Mouse (Mus musculus) E14TG2a.4 (cell line): Measurements from ENCODE around the gene Oxtr.

ENCODE experiments used
- H3K27me3 ChIP-seq: 2 replicates; pipeline ENCODE4 v1.6.1; 2014; ENCODE audit warnings: low read length, control low read depth; ENCODE audit not compliant: insufficient read depth
- H3K36me3 ChIP-seq: 2 replicates; pipeline ENCODE4 v1.6.1; 2014; ENCODE audit warnings: low read length, control low read depth; ENCODE audit not compliant: insufficient read depth
- H3K4me1 ChIP-seq: replicated peaks from 2 replicates; pipeline ENCODE4 v1.6.1; 2014; ENCODE audit warnings: low read depth, low read length, control low read depth
- H3K4me3 ChIP-seq: replicated peaks from 2 replicates; pipeline ENCODE4 v1.5.1; 2014; ENCODE audit warnings: mild to moderate bottlenecking, low read length
- H3K9me3 ChIP-seq: 2 replicates; pipeline ENCODE4 v1.6.1; 2014; ENCODE audit warnings: low read length, control low read depth
- CTCF ChIP-seq: conservative IDR thresholded peaks from 2 replicates; pipeline ENCODE4 v1.5.1; 2014; ENCODE audit warnings: low read length
- NANOG ChIP-seq: IDR thresholded peaks from 2 replicates; pipeline ENCODE4 v1.6.1; 2014; ENCODE audit warnings: borderline replicate concordance, low read length, mixed read lengths
- POU5F1 ChIP-seq: IDR thresholded peaks from 2 replicates; pipeline ENCODE4 v1.6.1; 2014; ENCODE audit warnings: low read length, borderline replicate concordance

The Oxtr gene

GRCm38 (mm10) chr6:112489910-112490559 is at the start of gene Oxtr:
Oxtr (minus strand) TSS chr6:112489943.
- Histone ChIP-seq H3K27me3 (peaks cover 78% of the 10 kb centered on the region), H3K4me1 (peaks cover 16% of the 10 kb centered on the region), H3K9me3 (peaks cover 3% of the 10 kb centered on the region; the same call in 1 of the 2 replicates), H3K4me3 (peak within 1 kb of the TSS; percentile 70), H3K36me3 (no peaks in the 10 kb centered on the region)
- TF ChIP-seq POU5F1 (no peak), CTCF (no peak), NANOG (no peak)

- TF ChIP-seq NANOG = no peak
- TF ChIP-seq CTCF = no peak
- no peak for TF ChIP-seq POU5F1
- Histone ChIP-seq H3K4me3 (no peak overlapping the region), H3K9me3 (peaks cover 13% of the 10 kb centered on the region; the same call in 1 of the 2 replicates), H3K4me1 (no peaks in the 10 kb centered on the region), H3K36me3 (no peaks in the 10 kb centered on the region), H3K27me3 (no peaks in the 10 kb centered on the region)
These were observed 35.7 kb upstream of the Oxtr start for GRCm38 (mm10) chr6:112525434-112525833.

- H3K4me1 ChIP-seq = no peaks in the 10 kb centered on the region
- peaks cover 8% of the 10 kb centered on the region; the same call in 1 of the 2 replicates for H3K9me3 ChIP-seq
- TF ChIP-seq POU5F1 = no peak
- TF ChIP-seq CTCF = no peak
- no peak for TF ChIP-seq NANOG
- no peaks in the 10 kb centered on the region for H3K27me3 ChIP-seq
- H3K36me3 ChIP-seq = no peaks in the 10 kb centered on the region
- no peak overlapping the region for H3K4me3 ChIP-seq
These were observed 34.7 kb upstream of the Oxtr start for GRCm38 (mm10) chr6:112524459-112524858.

GRCm38 (mm10) chr6:112517991-112518390 is 28.2 kb upstream of the Oxtr start:
- TF ChIP-seq POU5F1 (no peak), CTCF (no peak), NANOG (no peak)
- no peaks in the 10 kb centered on the region for H3K36me3 ChIP-seq
- no peaks in the 10 kb centered on the region; the same call in 1 of the 2 replicates for H3K27me3 ChIP-seq
- H3K4me1 ChIP-seq = peaks cover 8% of the 10 kb centered on the region
- H3K4me3 ChIP-seq = no peak overlapping the region
- H3K9me3 ChIP-seq = peaks cover 8% of the 10 kb centered on the region; the same call in 1 of the 2 replicates

GRCm38 (mm10) chr6:112517572-112517971 is 27.8 kb upstream of the Oxtr start:
- TF ChIP-seq POU5F1 = no peak
- TF ChIP-seq CTCF = no peak
- Histone ChIP-seq H3K36me3 (no peaks in the 10 kb centered on the region), H3K4me3 (no peak overlapping the region), H3K4me1 (peaks cover 8% of the 10 kb centered on the region), H3K27me3 (no peaks in the 10 kb centered on the region; the same call in 1 of the 2 replicates), H3K9me3 (peaks cover 8% of the 10 kb centered on the region; the same call in 1 of the 2 replicates)

- no peaks in the 10 kb centered on the region; the same call in 1 of the 2 replicates for H3K27me3 ChIP-seq
- no peak overlapping the region for H3K4me3 ChIP-seq
- H3K9me3 ChIP-seq = peaks cover 8% of the 10 kb centered on the region; the same call in 1 of the 2 replicates
- TF ChIP-seq CTCF = no peak
- no peak for TF ChIP-seq NANOG
- TF ChIP-seq POU5F1 = no peak
- H3K4me1 ChIP-seq = peaks cover 8% of the 10 kb centered on the region
- H3K36me3 ChIP-seq = no peaks in the 10 kb centered on the region
These were observed 26.8 kb upstream of the Oxtr start for GRCm38 (mm10) chr6:112516496-112516895.

GRCm38 (mm10) chr6:112514591-112514990 is 24.8 kb upstream of the Oxtr start:
- H3K36me3 ChIP-seq = no peaks in the 10 kb centered on the region
- peaks cover 12% of the 10 kb centered on the region for H3K4me1 ChIP-seq

GRCm38 (mm10) chr6:112510346-112510745 is 20.6 kb upstream of the Oxtr start:
- H3K4me3 ChIP-seq = no peak overlapping the region
- peaks cover 4% of the 10 kb centered on the region for H3K4me1 ChIP-seq
- H3K36me3 ChIP-seq = no peaks in the 10 kb centered on the region
- TF ChIP-seq POU5F1 (no peak), CTCF (no peak), NANOG (no peak)
- no peaks in the 10 kb centered on the region for H3K9me3 ChIP-seq
- H3K27me3 ChIP-seq = no peaks in the 10 kb centered on the region

More at GRCm38 (mm10) chr6:112514591-112514990, 24.8 kb upstream of the Oxtr start:
- H3K27me3 ChIP-seq = no peaks in the 10 kb centered on the region; the same call in 1 of the 2 replicates
- TF ChIP-seq NANOG = no peak
- TF ChIP-seq CTCF = no peak
- TF ChIP-seq POU5F1 = no peak
- no peaks in the 10 kb centered on the region for H3K9me3 ChIP-seq
- no peak overlapping the region for H3K4me3 ChIP-seq
